Mouse (Mus musculus) stomach, embryonic 14.5 days (tissue): Measurements from ENCODE around the gene Snrnp25. TPM values are rescaled to one million over a fixed set of nuclear protein-coding genes. Genes with fewer than 3 reads are reported as not detected.

Experiments used
- ATAC-seq: fragments of 200-750 bp; cut with Nextera tagmentation; 2 replicates; pipeline ENCODE4 v1.8.0; 2017; ENCODE audit warnings: low read depth, moderate TSS enrichment; ENCODE audit not compliant: insufficient number of reproducible peaks, insufficient read depth, low FRiP score
- H3K27ac ChIP-seq: fragments of 300-500 bp; sonication (generic); 2 replicates; pipeline ENCODE4 v1.5.1; 2014; ENCODE audit warnings: mild to moderate bottlenecking, low read length, moderate library complexity, mixed read lengths
- H3K27me3 ChIP-seq: fragments of 300-500 bp; sonication (generic); 2 replicates; pipeline ENCODE4 v1.6.1; 2014; ENCODE audit warnings: low read length, control low read depth, mixed read lengths; ENCODE audit not compliant: control insufficient read depth, insufficient read depth
- H3K36me3 ChIP-seq: fragments of 300-500 bp; sonication (generic); 2 replicates; pipeline ENCODE4 v1.6.1; 2014; ENCODE audit warnings: mild to moderate bottlenecking, control low read depth, low read length, moderate library complexity, mixed read lengths; ENCODE audit not compliant: control insufficient read depth, insufficient read depth
- H3K4me1 ChIP-seq: fragments of 300-500 bp; sonication (generic); 2 replicates; pipeline ENCODE4 v1.6.1; 2014; ENCODE audit warnings: low read length, control low read depth, mixed read lengths; ENCODE audit not compliant: control insufficient read depth, insufficient read depth
- H3K4me2 ChIP-seq: fragments of 300-500 bp; sonication (generic); replicated peaks from 2 replicates; pipeline ENCODE4 v1.6.1; 2014; ENCODE audit warnings: low read depth, low read length, control low read depth
- H3K4me3 ChIP-seq: fragments of 300-500 bp; sonication (generic); 2 replicates; pipeline ENCODE4 v1.5.1; 2014; ENCODE audit warnings: low read depth, low read length, control low read depth
- H3K9ac ChIP-seq: fragments of 300-500 bp; sonication (generic); replicated peaks from 2 replicates; pipeline ENCODE4 v1.6.1; 2014; ENCODE audit warnings: low read depth, mild to moderate bottlenecking, control low read depth, low read length, moderate library complexity, mixed read lengths
- H3K9me3 ChIP-seq: fragments of 300-500 bp; sonication (generic); 2 replicates; pipeline ENCODE4 v1.6.1; 2016; ENCODE audit warnings: low read depth, low read length, control low read depth; ENCODE audit not compliant: control insufficient read depth
- WGBS: fragments of 180-500 bp; shearing (Covaris S2); extraction: QIAGEN DNeasy Blood & Tissue Kit; methylation state at CpG from one replicate; pipeline ENCODE4 v1.1.7; 2014; 5-methylcytosine and 5-hydroxymethylcytosine counted together
- polyA plus RNA-seq: library from polyadenylated mRNA; unstranded; fragments of >200 nt; fragmentation: Nextera tagmentation; extraction: Ambion mirVana; gene quantifications from 2 replicates; pipeline ENCODE4 v1.2.1, GENCODE M21; 2014

Gene Snrnp25
- polyA plus RNA-seq, 1 experiment from 2014 or later = 60.4 TPM

DNA sequence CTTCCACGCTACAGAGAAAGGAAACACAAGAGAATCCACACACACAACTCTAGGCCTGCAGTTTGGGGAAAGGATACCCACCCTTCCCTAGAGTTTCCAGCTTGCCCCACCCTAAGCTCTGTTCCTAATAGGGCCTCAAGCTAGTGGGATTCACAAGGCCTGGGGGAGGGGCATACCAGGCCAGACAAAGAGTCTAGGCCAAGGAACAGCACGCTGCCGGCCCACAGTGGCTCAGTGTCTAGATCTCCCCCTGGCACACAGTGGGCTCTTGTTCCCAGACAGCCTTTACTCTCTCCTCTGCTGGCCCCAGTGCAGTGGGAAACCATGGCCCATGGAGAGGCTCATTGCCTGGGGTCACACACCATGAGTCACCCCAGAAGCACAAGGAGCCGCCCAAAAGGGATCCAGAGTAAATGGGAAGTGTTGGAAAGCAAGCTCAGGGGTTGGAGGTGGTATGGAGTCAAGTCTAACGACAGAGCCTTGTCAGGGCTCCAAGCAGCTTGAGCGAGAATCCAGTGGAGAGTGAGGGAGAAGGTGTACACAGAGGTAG is 13.4 kb downstream of the Snrnp25 start:
- no peak overlapping the region for H3K4me2 ChIP-seq
- H3K27ac ChIP-seq = no peak overlapping the region
- H3K4me3 ChIP-seq = no peak overlapping the region
- H3K4me1 ChIP-seq = peaks cover 39% of the 10 kb centered on the region
- 0 out of 2 replicates have a peak overlapping the region, but pooled peaks have one; percentile 11 for H3K9ac ChIP-seq
- H3K9me3 ChIP-seq = no peaks in the 10 kb centered on the region
- WGBS = 60% methylated on average over 6 of the region's 6 CpGs
- no peaks in the 10 kb centered on the region for H3K27me3 ChIP-seq
- H3K36me3 ChIP-seq = peaks cover 21% of the 10 kb centered on the region
- no peak for ATAC-seq

- no peak overlapping the region for H3K9ac ChIP-seq
- no peak overlapping the region for H3K4me3 ChIP-seq
- peaks cover 40% of the 10 kb centered on the region for H3K4me1 ChIP-seq
- WGBS = 88% methylated on average over 10 of the region's 10 CpGs
- H3K27me3 ChIP-seq = no peaks in the 10 kb centered on the region
- no peak for ATAC-seq
- no peak overlapping the region for H3K27ac ChIP-seq
- H3K4me2 ChIP-seq = no peak overlapping the region
- no peaks in the 10 kb centered on the region for H3K9me3 ChIP-seq
- peaks cover 17% of the 10 kb centered on the region for H3K36me3 ChIP-seq
Observed at GRCm38 (mm10) chr11:32219287-32219686, 14.1 kb downstream of the Snrnp25 start.

DNA sequence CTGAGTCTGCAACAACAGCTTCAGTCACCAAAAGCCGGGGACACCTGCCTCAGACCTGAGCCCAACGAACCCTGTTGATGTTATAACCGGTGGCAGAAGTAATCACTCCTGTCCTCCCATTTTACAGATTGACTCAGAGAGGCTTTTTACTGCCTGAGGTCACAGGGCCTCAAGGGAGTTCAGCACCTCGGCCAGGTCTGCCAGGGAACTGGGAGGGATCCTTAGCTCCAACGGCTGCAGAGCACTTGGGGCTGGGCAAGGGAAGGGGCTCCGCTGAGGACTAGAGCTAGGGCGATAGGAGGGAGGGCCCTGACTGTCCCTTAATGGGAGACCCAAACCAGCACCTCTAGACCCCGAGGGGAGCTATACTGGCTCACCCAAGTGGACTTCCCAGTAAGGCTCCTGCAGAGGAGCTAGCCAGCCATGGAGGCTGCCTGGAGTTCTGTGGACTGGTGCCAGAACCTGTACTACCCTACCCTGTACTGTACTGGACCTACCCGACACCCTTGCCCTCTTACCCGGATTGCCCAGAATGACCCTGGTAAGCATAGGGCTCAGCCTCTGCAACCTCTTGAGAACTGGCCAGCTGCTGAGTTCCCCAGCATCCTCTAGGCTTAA is 15.5 kb downstream of the Snrnp25 start:
- H3K9me3 ChIP-seq = no peaks in the 10 kb centered on the region
- peak overlapping the region; percentile 82 for H3K4me3 ChIP-seq
- peaks cover 3% of the 10 kb centered on the region; the same call in 1 of the 2 replicates for H3K36me3 ChIP-seq
- H3K4me1 ChIP-seq = peaks cover 54% of the 10 kb centered on the region
- no peaks in the 10 kb centered on the region for H3K27me3 ChIP-seq
- peak overlapping the region; percentile 96 for H3K27ac ChIP-seq
- 0 out of 2 replicates have a peak overlapping the region, but pooled peaks have one; percentile 86 for H3K9ac ChIP-seq
- 26% methylated on average over 10 of the region's 10 CpGs for WGBS
- H3K4me2 ChIP-seq = peak overlapping the region; percentile 68
- no peak for ATAC-seq

DNA sequence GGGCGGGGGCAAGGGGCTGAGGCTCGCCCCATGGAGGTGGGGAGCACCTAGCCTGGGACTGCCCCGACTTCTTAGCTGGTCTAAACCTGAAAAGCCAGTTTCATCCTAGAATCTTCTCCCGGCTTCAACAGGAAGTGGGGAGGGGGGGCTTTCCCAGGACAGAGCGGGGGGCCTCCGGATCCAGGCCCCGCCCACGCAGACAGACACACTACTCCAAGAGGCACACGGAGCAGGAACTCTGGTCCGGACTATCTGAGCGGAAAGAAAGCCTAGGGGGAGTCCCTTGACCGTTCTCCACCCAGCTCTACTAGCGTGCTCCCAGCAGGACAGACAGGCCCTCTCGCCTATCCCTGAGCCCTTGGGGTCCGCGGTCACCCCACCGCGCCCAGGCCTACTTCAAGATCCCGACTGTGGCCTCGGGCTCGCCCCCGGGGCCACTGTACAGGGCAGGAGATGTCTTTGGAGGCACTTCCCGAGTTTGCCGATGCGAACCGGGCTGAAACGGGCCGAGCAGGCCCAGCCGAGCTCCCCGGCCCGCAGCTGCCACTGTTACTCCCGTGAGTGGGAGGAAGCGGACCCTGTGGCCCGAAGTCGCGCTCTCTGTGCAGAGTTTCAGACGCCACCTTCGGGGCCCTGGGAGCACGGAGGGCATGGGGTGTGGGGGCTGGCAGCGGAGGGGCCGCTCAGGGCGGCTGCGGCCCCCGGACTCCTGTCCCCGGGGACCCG is 16.2 kb downstream of the Snrnp25 start:
- H3K36me3 ChIP-seq = no peaks in the 10 kb centered on the region
- H3K27me3 ChIP-seq = no peaks in the 10 kb centered on the region
- H3K4me3 ChIP-seq = peak overlapping the region; percentile 82
- peak overlapping the region; percentile 96 for H3K27ac ChIP-seq
- H3K9me3 ChIP-seq = no peaks in the 10 kb centered on the region
- peak; percentile 67 for ATAC-seq
- H3K4me1 ChIP-seq = peaks cover 59% of the 10 kb centered on the region
- H3K9ac ChIP-seq = peak overlapping the region; percentile 86
- peak overlapping the region; percentile 68 for H3K4me2 ChIP-seq
- under 1% methylated on average over 40 of the region's 46 CpGs for WGBS

DNA sequence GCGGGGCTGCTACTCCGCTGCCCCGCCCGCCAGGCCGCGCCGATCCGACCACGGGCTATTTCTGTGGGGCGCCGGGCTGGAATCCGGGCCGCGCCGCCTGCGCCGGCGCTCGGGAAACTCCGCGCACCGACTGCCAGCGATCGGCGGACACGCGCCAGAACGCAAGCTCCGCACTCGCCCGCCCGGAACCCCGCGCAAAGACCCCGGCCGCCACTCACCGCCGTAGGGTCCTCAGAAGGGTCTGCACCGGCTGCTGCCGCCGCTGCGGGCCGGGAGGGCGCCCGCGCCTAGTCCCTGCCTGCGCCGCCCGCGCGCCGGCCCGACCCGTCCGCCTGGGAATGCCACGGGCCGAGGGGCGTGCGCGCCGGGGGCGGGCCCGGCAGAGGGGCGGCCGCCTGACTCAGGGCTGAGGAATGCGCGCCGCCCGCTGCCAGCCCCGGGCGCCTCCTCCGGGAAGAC is 16.8 kb downstream of the Snrnp25 start, which contains the start of gene Rhbdf1:
Gene Rhbdf1, minus strand, starts transcription at position 350 of the 459 bp plus-strand sequence.
- no peaks in the 10 kb centered on the region for H3K9me3 ChIP-seq
- peak within 1 kb of the TSS; percentile 82 for H3K4me3 ChIP-seq
- under 1% methylated on average over 66 of the region's 72 CpGs for WGBS
- H3K36me3 ChIP-seq = no peaks in the 10 kb centered on the region
- peaks cover 61% of the 10 kb centered on the region for H3K4me1 ChIP-seq
- no peaks in the 10 kb centered on the region for H3K27me3 ChIP-seq
- H3K9ac ChIP-seq = peak within 1 kb of the TSS; percentile 86
- peak within 1 kb of the TSS; percentile 96 for H3K27ac ChIP-seq
- peak; percentile 59 for ATAC-seq
- H3K4me2 ChIP-seq = peak within 1 kb of the TSS; percentile 68

GRCm38 (mm10) chr11:32222570-32223194 is 17.5 kb downstream of the Snrnp25 start:
- Histone ChIP-seq H3K27me3 (no peaks in the 10 kb centered on the region), H3K4me2 (peak overlapping the region; percentile 68), H3K4me3 (peak overlapping the region; percentile 82), H3K4me1 (peaks cover 66% of the 10 kb centered on the region), H3K9me3 (no peaks in the 10 kb centered on the region), H3K36me3 (no peaks in the 10 kb centered on the region), H3K27ac (peak overlapping the region; percentile 96; the same call in 1 of the 2 replicates), H3K9ac (peak overlapping the region; percentile 86; the same call in 1 of the 2 replicates)
- ATAC-seq = no peak
- 8% methylated on average over 21 of the region's 21 CpGs for WGBS

GRCm38 (mm10) chr11:32223297-32223967 is 18.2 kb downstream of the Snrnp25 start:
- Histone ChIP-seq H3K4me1 (peaks cover 61% of the 10 kb centered on the region), H3K36me3 (no peaks in the 10 kb centered on the region; the same call in 1 of the 2 replicates), H3K4me2 (no peak overlapping the region), H3K27ac (0 out of 2 replicates have a peak overlapping the region, but pooled peaks have one; percentile 7), H3K27me3 (no peaks in the 10 kb centered on the region), H3K9ac (no peak overlapping the region), H3K9me3 (no peaks in the 10 kb centered on the region), H3K4me3 (no peak overlapping the region)
- ATAC-seq = no peak
- WGBS = 69% methylated on average over 4 of the region's 4 CpGs
